Mouse (Mus musculus) layer of hippocampus, adult 18-20 months (tissue): ENCODE measurements around the gene Cmtm8. TPM values are rescaled to one million over a fixed set of nuclear protein-coding genes. Genes with fewer than 3 reads are reported as not detected.

ENCODE experiments used
- DNase-seq, 2 experiments: peaks; one replicate each; pipeline ENCODE4 v3.0.0; 2022; ENCODE audit warnings: low spot score in 2 of 2
- total RNA-seq, 2 experiments: library from RNA; stranded (reverse); gene quantifications; 2 replicates each; pipeline ENCODE4 v1.2.3; 2021

Gene Cmtm8
- total RNA-seq, 2 experiments from 2014 or later: 1.3 to 2.5 TPM

- DNase-seq: no peak
Observed at GRCm38 (mm10) chr9:114821548-114822289, 22.2 kb downstream of the Cmtm8 start.

- DNase-seq: no peak
Observed at GRCm38 (mm10) chr9:114818918-114819317, 25.0 kb downstream of the Cmtm8 start.

DNA sequence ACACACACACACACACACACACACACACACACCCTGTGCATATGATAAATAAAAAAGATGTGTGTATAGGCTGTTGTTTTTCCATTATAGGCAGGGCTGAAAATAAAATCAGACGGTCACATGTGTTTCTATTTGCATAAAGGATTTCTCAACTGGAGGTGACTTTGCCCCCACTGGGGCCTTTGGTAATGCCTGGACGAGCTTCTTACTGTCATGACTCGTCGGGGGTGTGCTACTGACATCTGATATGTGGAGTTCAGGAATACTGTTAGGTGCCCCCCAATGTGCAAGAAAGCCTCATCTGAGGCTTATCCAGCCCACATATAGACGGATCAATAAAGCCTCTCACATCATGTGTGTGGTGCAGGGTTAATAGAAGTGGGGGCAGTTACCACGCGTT, 26.9 kb downstream of the Cmtm8 start:
- DNase-seq: no peak

DNA sequence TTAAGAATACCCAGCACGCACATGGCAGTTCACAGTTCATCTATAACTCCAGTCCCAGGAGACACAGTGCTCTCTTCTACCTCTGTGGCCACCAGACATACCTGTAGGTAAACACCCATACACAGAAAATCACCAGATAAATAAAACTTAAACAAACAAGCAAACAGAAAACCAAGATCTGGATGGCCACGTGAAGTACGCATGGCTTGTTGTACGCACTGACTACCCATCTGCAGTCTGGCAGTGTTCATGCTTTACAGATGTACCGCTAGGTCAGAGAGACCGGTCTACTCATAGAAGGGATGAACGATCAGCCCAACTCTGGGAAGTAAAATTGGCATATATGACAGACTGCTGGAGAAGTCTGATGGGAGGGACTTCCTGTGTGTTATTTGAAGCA, 27.8 kb downstream of the Cmtm8 start:
- DNase-seq: no peak

GRCm38 (mm10) chr9:114815315-114815714, 28.6 kb downstream of the Cmtm8 start:
- peak in 1 of 2 experiments; percentile 37 for DNase-seq

DNA sequence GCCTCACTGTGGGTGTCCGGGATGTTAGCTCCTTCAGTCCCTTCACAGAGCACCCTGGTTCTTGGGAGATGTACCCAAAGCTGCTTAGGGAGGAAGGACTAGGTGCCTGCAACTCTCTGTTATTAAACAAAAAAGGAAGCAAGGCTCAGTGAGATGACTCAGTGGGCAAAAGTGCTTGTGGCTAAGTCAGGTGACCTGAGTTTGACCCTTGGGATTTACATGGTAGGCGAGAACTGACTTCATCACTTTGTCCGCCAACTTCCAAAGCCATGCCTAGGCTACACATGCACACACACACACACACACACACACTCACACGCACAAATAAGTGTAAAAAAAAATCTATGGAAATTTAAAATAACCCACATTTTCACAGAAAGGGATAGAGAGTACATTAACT, 32.0 kb downstream of the Cmtm8 start:
- DNase-seq: no peak

DNA sequence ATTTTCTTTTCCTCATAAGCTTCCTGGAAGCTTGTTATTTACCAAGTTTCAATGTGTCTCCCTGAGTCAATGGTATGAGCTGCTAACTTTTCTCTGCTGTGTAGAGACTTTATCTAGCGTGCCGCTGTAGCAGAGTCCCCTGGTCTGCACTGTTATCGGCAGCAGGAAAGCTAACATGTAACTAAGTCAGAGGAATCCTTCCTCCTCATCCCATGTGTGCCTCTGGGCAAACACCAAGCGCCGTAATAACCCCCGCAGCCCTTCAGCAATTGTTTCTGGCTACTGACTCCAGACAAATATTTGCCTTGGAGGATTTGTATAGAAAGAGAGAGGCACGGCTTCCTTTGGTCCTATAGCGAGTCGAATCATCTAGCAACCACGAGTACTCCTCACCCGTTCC, 33.1 kb downstream of the Cmtm8 start:
- DNase-seq: no peak

GRCm38 (mm10) chr9:114808671-114809070, 35.3 kb downstream of the Cmtm8 start:
- no peak for DNase-seq

GRCm38 (mm10) chr9:114807261-114807660, 36.7 kb downstream of the Cmtm8 start:
- DNase-seq: no peak

DNA sequence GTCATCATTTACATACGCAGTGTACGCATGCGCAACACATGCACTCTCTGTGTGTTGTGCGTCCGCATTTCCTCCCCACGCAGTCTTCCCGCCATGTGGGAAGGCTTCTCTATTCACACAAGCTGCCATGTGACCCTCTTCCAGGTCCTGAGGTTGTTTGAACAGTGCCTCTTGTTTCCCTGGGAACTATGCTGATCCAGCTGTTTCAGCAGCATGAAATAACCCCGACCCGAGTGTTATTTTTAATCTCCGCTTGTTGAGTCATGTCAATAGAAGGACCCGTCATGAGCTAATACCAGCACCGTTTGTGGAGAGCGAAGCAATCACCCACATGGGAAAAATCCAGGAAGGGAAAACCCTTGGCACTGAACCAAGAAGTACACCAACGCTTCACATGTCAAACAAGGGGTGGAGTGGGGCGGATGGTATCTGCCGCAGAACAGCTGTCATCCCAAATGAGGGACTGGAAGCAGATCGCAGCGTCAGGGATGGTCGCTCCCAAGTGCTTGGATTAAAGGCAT, 38.7 kb downstream of the Cmtm8 start:
- peak; percentile 83 to 90 for DNase-seq

- no peak for DNase-seq
Observed at GRCm38 (mm10) chr9:114802191-114802590, 41.8 kb downstream of the Cmtm8 start.

DNA sequence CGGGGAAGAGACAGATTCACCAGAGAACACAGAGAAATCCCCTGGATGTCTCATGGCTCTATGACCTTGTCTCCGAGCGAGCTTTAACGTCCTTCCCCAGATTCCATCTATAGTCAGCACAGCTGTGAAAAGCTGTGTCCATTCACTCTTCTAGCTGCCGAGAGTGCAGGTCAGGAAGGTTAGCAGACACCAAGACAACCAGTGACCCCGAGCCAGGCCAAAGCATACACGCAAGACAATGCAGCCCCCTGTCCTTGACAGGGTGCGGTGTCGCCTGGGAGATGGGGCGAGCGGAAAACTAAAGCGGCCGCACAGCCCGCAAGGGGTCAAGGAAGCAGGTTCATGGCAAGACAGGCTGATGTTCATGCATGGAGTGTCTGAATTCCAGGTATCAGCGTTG, 42.7 kb downstream of the Cmtm8 start:
- DNase-seq: no peak

DNA sequence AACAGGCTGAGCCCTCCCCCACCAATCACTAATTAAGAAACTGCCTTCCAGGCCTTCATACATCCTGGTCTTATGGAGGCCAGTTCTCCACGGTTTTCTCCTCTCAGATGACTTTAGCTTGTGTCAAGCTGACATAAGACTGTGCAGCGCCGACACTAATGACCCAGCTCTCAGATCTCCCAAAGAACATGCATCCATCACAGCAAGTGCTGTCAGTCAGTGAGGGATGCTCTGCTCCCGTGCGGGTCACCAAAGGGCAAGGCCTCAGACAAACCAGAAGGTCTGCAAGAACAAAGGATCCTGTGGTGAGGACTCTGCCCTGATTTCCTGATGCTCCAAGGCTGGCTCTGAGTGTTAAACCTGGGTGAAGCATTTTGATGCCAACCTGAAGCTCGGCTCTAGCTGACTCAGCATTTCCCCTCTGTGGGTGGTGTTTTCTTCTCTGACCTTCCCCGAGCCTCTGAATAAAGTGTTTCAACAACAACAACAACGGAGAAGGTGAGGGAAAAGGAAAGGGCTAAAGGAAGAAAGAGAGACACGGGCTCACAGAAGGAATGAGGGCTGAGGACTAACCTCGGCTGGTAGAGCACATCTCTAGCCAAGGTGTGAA, 44.4 kb downstream of the Cmtm8 start:
- no peak for DNase-seq

DNA sequence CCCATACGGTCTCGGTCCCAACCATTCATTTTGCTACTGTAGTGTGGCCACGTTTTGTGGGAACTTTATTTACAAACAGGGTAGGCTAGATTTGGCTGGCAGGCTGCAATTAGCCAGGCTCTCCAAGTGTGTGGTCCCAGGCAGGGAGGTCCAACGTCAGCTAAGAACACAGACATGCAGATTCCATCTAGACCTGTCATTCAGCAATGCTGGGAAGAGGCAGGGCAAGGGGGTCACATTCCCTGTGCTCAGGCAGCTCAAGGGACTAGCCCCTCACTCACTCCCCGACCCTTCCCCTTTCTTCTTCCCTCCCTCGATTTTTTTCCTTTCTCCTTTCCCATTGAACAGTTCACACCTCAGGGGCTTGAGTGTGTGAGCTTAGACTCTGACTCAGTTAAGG, 45.1 kb downstream of the Cmtm8 start:
- DNase-seq: no peak

DNA sequence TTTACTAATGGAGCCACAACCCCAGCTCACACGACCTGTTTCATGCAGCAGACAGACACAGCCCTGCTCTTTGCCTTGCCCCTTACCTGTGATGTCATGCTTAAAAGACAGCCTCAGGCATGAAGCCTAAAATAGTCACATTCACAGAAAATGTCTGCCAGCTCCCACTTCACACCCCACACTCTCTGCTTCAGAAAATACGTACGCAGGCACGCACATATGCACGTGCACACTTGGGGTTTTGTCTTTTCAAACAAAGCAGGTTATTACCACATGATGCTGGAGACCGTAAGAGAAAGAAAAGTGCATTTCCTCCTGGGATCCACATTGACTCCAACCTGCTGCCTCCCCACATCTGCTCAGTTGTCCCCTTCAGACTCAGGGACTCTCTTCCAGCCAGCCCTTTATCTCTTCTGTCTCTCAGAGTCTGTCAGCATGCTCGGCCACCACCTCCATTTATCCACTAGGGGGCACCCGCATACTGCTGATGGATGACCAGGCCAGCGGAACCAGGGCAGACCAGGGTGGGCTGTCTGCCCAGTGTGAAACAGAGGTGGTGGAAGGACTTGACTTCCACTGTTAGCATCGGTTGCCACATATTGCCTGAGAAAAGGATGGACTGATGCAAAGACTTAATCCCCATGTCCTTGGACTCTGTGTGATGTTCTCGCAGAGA, 46.5 kb downstream of the Cmtm8 start:
- peak; percentile 81 to 93 for DNase-seq

GRCm38 (mm10) chr9:114796473-114797050, 47.4 kb downstream of the Cmtm8 start:
- no peak for DNase-seq

DNA sequence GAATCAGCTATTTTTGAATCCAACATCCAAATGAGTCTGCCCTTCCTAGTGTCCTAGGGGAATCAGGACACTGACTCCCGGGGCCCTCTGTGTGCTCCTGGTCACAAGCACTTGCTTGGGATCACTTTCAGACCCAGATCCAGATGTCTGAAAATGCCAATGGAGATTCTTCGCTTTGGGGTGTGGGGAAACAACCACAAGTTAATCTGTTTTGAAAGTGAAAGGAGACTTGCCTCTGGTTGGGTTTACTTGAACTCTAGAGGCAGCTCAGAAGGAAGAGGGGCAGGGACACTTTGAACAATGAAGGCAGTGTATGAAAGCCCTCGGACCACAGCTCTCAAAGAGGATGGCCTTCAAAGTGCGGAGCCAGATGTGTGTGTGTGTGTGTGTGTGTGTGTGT, 49.5 kb downstream of the Cmtm8 start:
- no peak for DNase-seq

DNA sequence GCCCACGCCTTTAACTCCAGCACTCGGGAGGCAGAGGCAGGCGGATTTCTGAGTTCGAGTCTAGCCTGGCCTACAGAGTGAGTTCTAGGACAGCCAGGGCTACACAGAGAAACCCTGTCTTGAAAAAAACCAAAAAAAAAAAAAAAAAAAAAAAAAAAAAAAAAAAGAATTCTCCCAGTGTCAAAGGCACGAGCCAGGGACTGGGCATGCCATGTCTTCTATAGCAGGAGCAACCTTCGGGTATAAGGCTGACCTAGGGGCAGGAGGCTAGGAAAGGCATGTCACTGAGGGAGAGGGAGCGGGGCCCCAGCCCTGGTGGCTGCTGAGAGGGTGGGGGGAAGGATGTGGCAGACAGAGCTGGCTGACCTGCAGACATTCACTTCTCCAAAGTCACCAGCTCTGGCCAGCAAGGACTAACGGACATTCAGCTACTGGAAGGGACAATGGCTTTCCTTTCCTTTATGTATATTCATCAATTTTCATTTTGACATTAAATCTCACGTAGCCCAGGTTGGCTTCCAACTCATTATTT, 50.1 kb downstream of the Cmtm8 start:
- DNase-seq: no peak

DNA sequence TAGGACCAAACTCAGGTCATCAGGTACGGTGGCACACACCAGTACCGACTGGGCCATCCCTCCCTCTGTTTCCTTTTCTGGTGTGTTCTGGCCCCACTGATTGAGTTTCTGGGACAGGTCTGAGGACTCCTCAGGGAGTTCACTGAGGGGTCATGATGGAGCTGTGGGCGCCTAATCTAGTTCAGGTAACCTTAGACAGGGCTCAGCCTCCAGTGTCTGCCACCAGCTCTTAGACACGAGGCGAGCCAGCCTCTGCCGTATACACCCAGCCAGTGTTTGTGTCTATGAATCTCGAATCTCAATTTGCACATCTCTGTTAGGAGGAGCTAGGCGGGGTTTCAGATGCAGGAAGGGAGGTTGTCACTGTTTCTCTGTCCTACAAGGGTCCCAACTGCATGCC, 54.0 kb downstream of the Cmtm8 start:
- no peak for DNase-seq

GRCm38 (mm10) chr9:114789557-114789956, 54.4 kb downstream of the Cmtm8 start:
- peak in 1 of 2 experiments; percentile 20 for DNase-seq

DNA sequence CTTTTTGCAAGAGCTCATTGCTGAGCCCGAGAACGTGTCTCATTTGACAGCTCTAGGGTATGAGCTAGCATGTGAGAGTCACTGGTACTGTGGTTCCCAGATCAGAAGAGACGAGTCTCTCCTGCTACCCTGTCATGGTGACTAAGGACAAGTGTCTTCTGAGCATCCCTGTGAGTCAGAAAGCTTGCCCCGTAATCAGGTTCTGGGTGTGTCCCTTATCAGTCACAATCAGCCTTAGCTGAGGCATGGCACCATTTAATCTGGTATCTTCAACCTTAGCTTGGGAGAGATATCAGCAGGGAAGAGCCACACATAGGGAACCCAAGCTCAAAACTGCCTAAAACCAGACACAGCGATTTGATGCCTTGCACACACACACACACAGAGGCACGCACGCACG, 55.3 kb downstream of the Cmtm8 start:
- DNase-seq: no peak

- no peak for DNase-seq
Observed at GRCm38 (mm10) chr9:114787716-114788115, 56.2 kb downstream of the Cmtm8 start.
